Mouse (Mus musculus) heart, postnatal 14 days (tissue): ENCODE measurements at regions not wholly inside any gene's neighbourhood (a gene's known extent, or its start where the extent isn't known, plus 50 kb on each side); places are given as distances from the start of the nearest gene placed in this dataset.

Experiments
- DNase-seq, 2 experiments: peaks; one replicate each; pipeline ENCODE4 v3.0.0; 2021 to 2022
- intact Hi-C: fragments of 180-260 bp; cut with DNase I; formaldehyde crosslinking; loops from one replicate; pipeline ENCODE4 v1.15.1; 2025

DNA sequence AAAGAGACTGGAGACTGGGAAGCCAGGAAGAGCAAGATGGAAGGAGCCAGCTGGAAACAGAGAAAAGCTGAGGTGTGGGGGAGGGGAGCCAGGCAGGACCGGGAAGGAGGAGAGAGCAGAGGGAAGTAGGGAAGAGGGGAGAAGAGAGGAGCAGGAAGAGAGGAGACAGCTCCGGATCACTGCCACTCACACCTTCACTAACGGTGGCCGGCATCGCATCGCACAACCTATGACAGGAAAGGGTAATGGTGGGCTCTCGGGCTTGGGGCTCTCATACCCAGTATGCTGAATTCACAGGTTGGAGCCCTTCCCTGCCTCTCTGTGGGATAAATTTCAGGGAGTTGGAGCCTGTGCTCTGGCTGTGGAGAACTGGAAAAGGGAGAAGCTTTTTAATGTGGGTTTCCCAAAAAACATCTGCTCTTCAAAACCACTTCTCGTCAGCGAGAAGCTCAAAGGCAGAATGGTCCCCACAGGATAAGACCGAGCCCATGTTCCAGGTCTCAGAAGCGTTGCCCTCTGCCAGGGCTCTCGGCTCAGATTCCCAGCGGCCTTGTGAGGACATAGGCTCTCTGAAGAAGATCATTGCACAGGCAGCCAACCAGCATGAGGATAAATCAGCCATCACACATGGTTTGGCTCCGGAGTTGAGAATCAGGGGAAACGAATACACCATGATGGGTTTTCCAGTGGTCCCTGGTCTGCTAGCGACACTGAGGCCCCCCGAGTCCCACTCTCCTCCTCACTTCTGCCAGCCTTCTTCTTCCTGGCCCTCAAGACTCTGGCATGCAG lies 53.8 kb upstream of the Coro2b start:
- peak in 1 of 2 experiments; percentile 11 for DNase-seq

DNA sequence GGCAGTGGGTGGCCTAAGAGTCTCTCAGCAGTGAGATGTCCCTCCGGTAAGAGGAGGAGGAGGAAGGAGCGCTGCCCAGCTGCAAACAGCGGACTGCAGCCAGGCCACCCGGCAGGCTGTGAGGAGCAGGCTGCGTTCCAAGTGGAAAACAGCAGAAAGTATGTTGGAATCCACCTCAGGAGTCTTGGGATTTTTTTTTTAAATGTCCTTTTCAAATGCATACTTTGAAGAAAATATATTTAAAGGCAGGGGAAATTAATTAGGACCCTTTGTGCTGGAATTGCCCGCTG lies 54.3 kb upstream of the Coro2b start:
- intact Hi-C loops: no loop called here
- DNase-seq: peak; percentile 24 to 38

More for the DNA sequence above, 53.8 kb upstream of the Coro2b start:
- intact Hi-C loops: no loop called here

DNA sequence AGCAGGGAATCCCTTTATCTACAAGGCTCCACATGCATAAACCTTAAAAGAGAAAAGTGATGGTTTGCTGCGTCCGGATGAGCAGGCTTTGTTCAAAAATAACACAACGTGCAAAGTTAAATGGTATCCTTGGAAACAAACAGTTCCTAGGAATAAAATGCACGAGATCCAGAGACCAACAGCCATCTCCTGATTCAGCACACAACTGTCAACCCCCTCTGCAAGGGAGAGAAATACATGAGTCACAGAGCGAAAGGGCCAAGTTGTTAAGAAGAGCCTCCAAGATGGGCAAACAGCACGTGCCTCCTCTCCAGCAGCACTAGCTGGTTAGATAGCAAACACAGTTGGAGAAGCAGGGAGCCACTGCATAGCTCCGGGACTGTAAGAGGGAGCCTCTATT lies 61.2 kb upstream of the Coro2b start:
- DNase-seq: no peak
- intact Hi-C loops: no loop called here

DNA sequence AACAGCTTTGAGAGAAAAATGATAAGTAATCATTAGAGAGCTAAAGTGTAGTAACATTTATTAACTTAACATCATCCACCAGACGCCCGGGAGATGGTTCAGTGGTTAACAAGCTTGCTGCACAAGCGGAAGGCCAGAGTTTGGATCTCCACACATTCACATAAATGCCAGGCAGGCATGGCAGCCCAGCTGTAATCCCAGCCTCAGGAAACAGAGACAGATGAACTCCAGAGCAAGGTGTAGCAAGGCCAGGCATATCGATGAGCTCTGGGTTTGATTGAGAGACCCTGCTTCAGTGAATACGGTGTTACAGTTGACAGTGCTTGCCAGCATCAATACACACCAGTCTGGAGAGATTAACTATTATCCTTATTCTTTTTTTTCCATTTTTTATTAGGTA lies 62.1 kb upstream of the Coro2b start:
- intact Hi-C loops: no loop called here

DNA sequence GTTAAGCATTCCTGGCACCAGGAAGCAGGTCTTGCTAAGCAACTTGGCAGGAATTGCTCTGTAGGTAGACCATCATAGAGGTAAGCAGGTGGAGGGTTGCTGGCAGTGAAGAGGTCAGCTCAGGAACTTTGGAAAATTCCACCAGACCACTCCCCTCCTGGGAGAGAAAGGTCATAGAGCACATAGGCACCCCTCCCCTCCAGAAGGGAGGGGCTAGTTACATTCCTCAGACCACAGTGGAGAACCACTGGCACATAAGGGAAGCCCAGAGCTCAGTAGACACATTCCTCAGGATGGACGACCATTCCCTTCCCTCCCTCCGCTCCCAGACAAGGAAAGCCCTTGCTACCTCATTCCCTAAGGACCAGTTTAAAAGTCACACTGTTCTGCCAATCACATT lies 67.1 kb upstream of the Itga11 start:
- DNase-seq: no peak
- intact Hi-C loops: no loop called here

More for the DNA sequence above, 62.1 kb upstream of the Coro2b start:
- no peak for DNase-seq

DNA sequence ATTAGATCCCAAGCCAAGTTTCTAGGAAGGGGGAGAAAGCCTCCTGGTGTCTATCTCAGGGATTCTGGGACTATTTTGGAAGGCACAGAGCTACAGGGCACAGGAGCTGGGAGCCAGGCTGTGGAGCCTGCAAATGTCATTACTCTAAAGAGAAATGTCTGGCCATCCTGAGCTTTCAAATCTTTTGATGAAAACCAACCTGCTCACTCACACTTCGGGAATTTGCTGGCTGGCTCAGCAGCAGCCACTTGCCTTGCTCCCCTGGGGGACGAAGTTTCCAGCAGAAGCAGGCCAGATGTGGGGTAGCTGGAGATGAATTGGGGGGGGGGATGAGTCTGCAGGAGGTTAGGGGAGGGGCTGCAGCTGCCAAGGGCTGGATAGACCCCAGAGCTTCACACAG lies 66.2 kb upstream of the Itga11 start:
- intact Hi-C loops: no loop called here
- peak; percentile 33 to 47 for DNase-seq

DNA sequence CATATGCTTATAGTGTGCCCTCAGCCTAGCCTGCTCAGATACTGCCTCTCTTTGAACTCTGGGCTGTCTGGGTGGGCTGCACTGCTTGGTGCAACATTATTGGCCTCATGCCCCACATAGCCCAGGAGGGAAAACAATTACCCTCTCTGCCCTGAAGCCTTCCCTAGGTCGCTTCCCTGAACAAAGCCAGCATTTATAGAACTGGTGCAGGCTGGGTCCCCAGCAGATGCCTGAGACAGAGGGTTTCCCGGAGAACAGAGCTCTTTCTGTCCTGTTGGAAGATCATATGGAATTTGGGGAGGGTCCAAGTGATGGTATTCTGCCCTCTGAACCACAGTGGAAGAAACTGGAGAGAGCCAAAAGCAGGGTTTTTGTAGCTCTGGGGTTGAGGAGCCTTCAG lies 64.6 kb upstream of the Itga11 start:
- no peak for DNase-seq
- intact Hi-C loops: no loop called here

DNA sequence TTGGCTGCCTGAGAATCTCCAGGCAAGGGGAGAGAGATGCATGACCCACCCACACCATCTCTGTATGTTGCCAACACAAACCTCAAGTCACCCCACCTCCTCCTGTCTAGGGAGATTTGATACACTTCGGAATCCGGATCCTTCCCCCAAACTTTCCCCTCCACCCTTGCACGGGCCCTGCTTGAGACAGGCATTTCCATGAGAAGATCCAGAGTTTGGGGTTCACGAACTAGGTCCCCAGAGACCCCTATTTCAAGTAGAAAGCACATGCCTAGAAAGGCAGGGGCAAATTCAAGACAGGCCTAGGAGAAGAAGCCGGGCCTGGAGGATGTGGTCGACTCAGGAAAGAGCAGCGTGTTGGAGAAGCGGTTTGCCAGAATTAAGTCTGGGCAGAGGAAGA lies 63.8 kb upstream of the Itga11 start:
- intact Hi-C loops: no loop called here

DNA sequence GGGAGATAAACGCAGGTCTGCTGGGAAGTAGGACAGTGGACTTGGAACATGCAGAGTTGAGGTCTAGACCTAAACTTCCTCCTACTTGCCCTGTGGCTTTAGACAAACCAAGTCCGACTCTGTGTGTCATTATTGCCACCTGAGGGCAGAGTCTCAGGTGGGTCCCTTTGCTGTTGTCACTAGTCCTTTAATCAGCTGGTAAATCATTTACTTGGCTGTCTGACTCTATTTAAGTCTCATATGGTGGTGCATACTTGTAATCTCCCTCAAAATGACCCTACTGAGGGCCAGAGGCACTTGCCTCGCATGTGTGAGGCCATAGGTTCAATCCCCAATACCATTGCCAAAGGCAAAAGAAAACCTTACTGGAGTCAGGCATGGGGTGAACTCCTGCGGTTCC lies 62.7 kb upstream of the Itga11 start:
- intact Hi-C loops: no loop called here

More for the DNA sequence above, 63.8 kb upstream of the Itga11 start:
- no peak for DNase-seq

DNA sequence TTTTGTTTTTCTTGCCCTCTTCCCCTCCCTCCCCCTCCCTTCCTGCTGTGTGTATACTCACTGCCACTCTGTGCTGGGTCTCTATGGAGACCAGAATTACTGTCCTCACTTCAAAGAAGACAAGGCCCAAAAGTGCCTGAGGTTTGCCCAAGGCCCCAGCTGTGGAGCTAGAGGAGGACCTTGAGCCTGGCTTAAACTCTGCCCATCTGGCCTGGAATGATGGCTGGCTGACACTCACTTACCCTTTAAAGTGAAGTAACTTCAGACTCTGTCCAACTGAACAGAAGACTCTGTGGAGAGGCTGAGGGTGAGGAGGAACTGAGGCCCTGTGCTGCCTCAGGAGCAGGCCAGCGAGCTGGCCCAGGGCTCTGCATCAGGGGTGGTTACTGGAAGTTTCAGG lies 61.8 kb upstream of the Itga11 start:
- intact Hi-C loops: no loop called here
- no peak for DNase-seq

More for the DNA sequence above, 62.7 kb upstream of the Itga11 start:
- DNase-seq: no peak

DNA sequence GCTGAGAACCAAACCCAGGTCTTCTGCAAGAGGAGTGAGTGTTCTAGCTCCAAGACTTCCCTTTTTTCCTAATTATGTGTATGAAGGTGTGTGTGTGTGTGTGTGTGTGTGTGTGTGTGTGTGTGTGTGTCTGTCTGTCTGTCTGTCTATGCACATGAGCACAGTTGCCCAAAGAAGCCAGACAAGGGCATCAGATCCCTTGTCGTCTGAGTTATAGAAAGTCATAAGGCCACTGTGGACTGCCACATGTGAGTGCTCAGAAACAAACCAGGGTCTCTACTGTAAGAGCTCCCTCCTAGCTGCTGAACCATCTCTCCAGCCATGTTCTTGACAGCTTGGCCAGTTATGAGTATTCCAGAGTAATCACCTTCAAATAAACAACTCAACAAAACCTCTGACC lies 58.6 kb upstream of the Itga11 start:
- no peak for DNase-seq
- intact Hi-C loops: no loop called here

DNA sequence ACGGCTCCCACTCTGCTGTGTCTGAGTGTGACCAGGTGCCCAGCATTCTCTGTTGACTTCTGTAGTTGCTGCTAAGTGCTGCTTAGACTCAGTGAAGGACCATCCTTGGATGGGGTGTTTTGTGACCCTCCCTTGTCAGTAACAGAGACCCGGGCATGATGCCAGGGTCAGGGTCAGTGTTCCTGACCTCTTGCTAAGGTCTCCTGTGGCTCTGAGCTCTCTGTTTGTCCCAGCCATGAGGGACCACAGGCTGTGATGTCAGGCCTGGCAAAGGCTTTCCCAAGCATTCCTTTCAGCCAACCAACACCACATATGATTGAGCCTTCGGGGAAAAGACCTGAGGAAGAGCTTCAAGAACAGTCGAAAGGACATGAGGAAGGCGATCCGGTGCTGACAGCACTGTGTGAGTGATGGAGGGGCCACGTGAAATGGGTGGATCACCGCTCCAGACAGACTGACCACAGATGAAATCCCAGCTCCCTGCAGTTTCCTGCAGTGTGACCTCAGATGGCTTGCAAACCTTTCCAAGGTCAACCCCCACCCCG lies 56.7 kb upstream of the Itga11 start:
- DNase-seq: peak; percentile 9 to 36
- intact Hi-C loops: no loop called here

DNA sequence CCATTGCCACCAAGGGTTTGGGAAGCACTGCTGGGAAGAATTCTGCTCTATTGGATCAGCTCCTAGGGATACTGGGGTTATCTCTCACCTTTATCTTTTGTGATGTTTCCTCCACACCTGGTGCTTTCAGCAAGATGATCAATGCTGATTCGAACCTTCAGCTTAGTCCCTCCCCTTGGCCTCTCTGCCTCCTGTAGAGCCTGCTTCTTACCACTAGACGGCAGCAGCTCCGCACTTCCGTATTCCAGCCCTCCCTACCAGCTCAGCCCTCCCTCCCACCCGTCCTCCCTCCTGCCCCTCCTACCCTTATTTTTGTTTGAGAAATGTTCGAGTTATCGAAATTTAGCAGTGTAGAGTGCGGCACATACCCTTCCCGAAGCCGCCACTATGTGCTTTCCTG lies 55.5 kb upstream of the Itga11 start:
- no peak for DNase-seq
- intact Hi-C loops: no loop called here

DNA sequence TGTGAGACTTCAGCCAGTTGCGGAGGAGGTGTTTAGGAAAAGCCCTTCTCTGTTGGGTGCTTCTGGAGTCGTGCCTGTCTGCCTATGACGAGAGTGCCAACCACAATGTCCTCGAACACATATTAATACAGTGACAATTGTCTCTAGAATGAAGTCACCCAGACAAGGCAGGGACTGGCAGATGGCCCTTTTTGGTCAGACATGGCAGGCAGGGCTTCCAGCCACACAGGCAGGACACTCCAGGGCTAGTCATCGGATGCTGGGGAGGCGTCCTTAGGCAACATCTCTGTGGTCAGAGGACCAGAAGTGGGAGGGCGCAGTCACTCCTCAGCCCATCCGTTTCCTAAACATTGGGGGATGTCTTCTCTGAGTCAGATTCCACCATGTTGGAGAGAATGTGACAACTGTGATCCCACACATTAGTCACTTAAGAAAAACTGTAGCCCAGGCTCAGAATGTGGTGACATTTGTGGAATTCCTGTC lies 53.0 kb upstream of the Itga11 start:
- DNase-seq: no peak
- intact Hi-C loops: no loop called here

DNA sequence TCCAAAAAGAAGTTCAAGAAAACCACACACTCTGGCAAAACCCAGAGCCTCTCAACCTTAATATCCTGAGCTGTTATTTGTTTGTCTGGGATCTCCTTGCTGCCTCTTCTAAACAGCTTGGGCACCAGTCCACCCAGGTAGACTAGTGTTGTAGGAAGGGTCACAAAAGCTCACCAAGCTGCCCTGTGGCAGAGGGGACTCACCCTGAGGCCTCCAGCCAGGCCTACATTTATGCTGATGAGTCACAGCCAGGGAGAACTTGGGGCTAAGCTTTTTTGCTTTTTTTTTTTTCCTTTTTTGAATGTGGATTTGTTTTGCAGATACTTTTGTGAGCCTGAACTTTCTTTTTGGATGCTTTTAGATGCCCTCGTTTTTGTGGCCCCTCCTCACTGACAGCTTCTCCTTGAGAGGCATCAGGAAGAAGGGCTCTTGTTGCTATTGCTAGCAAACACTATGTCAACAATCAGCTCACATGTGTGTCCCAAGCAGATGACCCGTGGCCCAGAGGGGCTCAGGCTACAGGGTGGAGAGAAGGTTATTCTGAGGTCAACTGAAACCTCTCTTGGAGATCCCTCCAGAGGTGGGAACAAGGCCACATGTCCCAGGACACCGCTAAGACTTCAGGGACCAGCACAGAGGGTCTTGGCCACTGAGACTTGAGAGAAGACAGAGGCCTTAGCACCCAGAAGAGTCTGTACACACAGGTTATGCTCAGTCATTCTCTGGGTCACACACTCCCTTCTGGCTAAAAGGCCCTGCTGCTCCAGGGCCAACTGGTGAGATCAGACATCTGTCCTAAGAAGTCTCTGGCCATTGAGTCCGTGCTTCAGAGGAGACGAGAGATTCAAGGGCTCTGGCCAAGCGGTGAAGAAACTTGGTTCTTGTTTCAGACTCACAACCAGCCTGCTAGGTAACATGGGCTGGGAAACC lies 50.3 kb upstream of the Itga11 start:
- intact Hi-C loops: no loop called here
- DNase-seq: peak; percentile 50 to 60
